Mouse (Mus musculus): ENCODE measurements around the gene Tnfrsf13c. TPM values are rescaled to one million over a fixed set of nuclear protein-coding genes. Genes with fewer than 3 reads are reported as not detected.

Gene Tnfrsf13c
- total and polyA plus RNA-seq, 2 experiments = 0.17 to 0.28 TPM

GRCm38 (mm10) chr15:82186131-82186530, 38.0 kb downstream of the Tnfrsf13c start:
- no peak overlapping the region for H3K27ac ChIP-seq (replicated peaks; ENCODE audit: insufficient read depth, low read depth, low read length)
- 46% methylated on average over 14 of the region's 14 CpGs for WGBS
- peak; percentile 36 for DNase-seq (ENCODE audit: extremely low read depth, low read depth, low spot score)

GRCm38 (mm10) chr15:82185062-82185783, 38.9 kb downstream of the Tnfrsf13c start:
- Histone ChIP-seq H3K36me3 (ENCODE audit: control insufficient read depth, insufficient read depth, low read length) (peaks cover 18% of the 10 kb centered on the region), H3K79me2 (ENCODE audit: control insufficient read depth, insufficient read depth, low read length) (0 out of 2 replicates have a peak, but pooled peaks cover 3% of the 10 kb centered on the region), H3K27ac (replicated peaks; ENCODE audit: insufficient read depth, low read depth, low read length) (peak overlapping the region; percentile 81), H3K9ac (ENCODE audit: low read depth, low read length) (peak overlapping the region; percentile 19; the same call in 1 of the 2 replicates), H3K4me3 (ENCODE audit: insufficient read depth, low read depth, low read length) (no peak overlapping the region), H3K27me3 (ENCODE audit: control insufficient read depth, insufficient read depth, low read length) (no peaks in the 10 kb centered on the region), H3K4me1 (ENCODE audit: control insufficient read depth, insufficient read depth, low read length) (peaks cover 17% of the 10 kb centered on the region)
- 50% methylated on average over 14 of the region's 14 CpGs for WGBS
- TF ChIP-seq CTCF (IDR thresholded peaks at IDR 0.05; ENCODE audit: low read depth, low read length) (no peak), POLR2A (IDR thresholded peaks at IDR 0.05; ENCODE audit: extremely low read depth, insufficient read depth, low read length) (no peak)
- DNase-seq (ENCODE audit: extremely low read depth, low read depth, low spot score) = no peak

More at GRCm38 (mm10) chr15:82186131-82186530, 38.0 kb downstream of the Tnfrsf13c start:
- no peaks in the 10 kb centered on the region for H3K27me3 ChIP-seq (ENCODE audit: control insufficient read depth, insufficient read depth, low read length)
- no peak overlapping the region for H3K4me3 ChIP-seq (ENCODE audit: insufficient read depth, low read depth, low read length)
- 0 out of 2 replicates have a peak, but pooled peaks cover 3% of the 10 kb centered on the region for H3K79me2 ChIP-seq (ENCODE audit: control insufficient read depth, insufficient read depth, low read length)
- peaks cover 16% of the 10 kb centered on the region for H3K36me3 ChIP-seq (ENCODE audit: control insufficient read depth, insufficient read depth, low read length)
- peaks cover 17% of the 10 kb centered on the region for H3K4me1 ChIP-seq (ENCODE audit: control insufficient read depth, insufficient read depth, low read length)
- no peak for TF ChIP-seq POLR2A (IDR thresholded peaks at IDR 0.05; ENCODE audit: extremely low read depth, insufficient read depth, low read length)
- TF ChIP-seq CTCF (IDR thresholded peaks at IDR 0.05; ENCODE audit: low read depth, low read length) = no peak
- H3K9ac ChIP-seq (ENCODE audit: low read depth, low read length) = no peak overlapping the region

DNA sequence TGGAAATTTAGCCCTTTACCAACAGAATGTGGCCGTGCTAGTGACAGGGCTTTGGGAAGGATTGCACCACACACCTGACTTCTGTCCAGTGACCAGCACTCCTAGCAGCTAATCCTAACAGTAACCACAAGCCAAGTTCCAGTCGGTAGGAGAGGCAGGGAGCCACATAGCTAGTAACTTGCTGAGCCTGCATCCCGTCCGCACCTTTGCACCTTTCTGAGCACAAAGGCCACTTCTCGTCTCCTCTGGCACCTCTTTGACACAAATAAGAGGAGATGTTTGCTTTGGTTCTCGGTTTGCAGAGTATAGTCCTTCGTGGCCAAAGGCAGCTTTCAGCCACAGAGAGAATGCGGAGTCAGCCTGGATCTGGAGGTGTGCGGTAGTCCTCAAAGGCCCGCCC, 39.5 kb downstream of the Tnfrsf13c start:
- Histone ChIP-seq H3K4me3 (ENCODE audit: insufficient read depth, low read depth, low read length) (no peak overlapping the region), H3K9ac (ENCODE audit: low read depth, low read length) (0 out of 2 replicates have a peak overlapping the region, but pooled peaks have one; percentile 19), H3K36me3 (ENCODE audit: control insufficient read depth, insufficient read depth, low read length) (peaks cover 23% of the 10 kb centered on the region), H3K79me2 (ENCODE audit: control insufficient read depth, insufficient read depth, low read length) (0 out of 2 replicates have a peak, but pooled peaks cover 3% of the 10 kb centered on the region), H3K27me3 (ENCODE audit: control insufficient read depth, insufficient read depth, low read length) (no peaks in the 10 kb centered on the region), H3K27ac (replicated peaks; ENCODE audit: insufficient read depth, low read depth, low read length) (peak overlapping the region; percentile 92), H3K4me1 (ENCODE audit: control insufficient read depth, insufficient read depth, low read length) (peaks cover 17% of the 10 kb centered on the region)
- peak; percentile 100 for DNase-seq (ENCODE audit: extremely low read depth, low read depth, low spot score)
- TF ChIP-seq CTCF (IDR thresholded peaks at IDR 0.05; ENCODE audit: low read depth, low read length) (no peak), POLR2A (IDR thresholded peaks at IDR 0.05; ENCODE audit: extremely low read depth, insufficient read depth, low read length) (no peak)
- WGBS = 22% methylated on average over 10 of the region's 10 CpGs

DNA sequence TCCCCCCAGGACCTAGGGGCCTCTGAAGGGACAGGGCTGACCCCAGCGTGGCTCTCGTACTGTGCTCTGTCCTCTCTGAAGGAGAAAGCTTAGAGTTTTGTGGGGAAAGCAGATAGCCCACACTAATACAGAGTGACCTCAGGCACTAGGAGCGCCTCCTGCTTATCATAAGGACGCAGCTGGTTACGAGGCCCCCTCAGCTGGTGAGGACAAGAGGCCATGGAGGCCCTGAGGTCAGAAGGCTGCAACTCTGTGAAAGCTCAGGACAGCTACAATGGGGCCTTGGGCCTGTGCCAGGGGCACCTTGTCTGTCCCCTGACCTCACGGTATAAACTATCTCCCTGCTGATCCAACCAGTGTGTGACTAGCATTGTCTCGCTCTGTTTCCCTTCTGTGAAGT, 40.0 kb downstream of the Tnfrsf13c start:
- TF ChIP-seq POLR2A (IDR thresholded peaks at IDR 0.05; ENCODE audit: extremely low read depth, insufficient read depth, low read length) = no peak
- TF ChIP-seq CTCF (IDR thresholded peaks at IDR 0.05; ENCODE audit: low read depth, low read length) = no peak
- peaks cover 26% of the 10 kb centered on the region for H3K36me3 ChIP-seq (ENCODE audit: control insufficient read depth, insufficient read depth, low read length)
- H3K27me3 ChIP-seq (ENCODE audit: control insufficient read depth, insufficient read depth, low read length) = no peaks in the 10 kb centered on the region
- peaks cover 17% of the 10 kb centered on the region for H3K4me1 ChIP-seq (ENCODE audit: control insufficient read depth, insufficient read depth, low read length)
- 29% methylated on average over 7 of the region's 7 CpGs for WGBS
- DNase-seq (ENCODE audit: extremely low read depth, low read depth, low spot score) = no peak
- H3K9ac ChIP-seq (ENCODE audit: low read depth, low read length) = peak overlapping the region; percentile 28
- peak overlapping the region; percentile 92 for H3K27ac ChIP-seq (replicated peaks; ENCODE audit: insufficient read depth, low read depth, low read length)
- H3K79me2 ChIP-seq (ENCODE audit: control insufficient read depth, insufficient read depth, low read length) = no peaks in the 10 kb centered on the region
- H3K4me3 ChIP-seq (ENCODE audit: insufficient read depth, low read depth, low read length) = no peak overlapping the region

DNA sequence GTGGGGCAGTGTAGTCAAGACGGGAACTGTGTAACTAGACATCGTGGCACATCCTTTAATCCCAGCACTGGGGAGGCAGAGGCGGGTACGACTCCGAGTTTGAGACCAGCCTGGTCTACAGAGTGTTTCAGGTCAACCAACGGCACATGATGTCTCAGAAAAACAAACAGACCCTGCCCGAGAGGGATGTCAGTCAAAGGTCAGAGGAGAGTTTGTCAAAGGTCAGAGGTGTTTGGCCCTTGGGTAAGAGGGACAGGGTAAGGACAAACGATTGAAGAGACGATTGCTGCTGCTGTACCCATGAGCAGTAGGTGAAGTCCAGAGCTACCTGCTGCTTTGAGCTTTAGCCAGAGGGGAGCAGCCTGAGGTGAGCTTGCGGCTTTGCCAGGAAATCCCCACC, 40.6 kb downstream of the Tnfrsf13c start:
- no peak for TF ChIP-seq POLR2A (IDR thresholded peaks at IDR 0.05; ENCODE audit: extremely low read depth, insufficient read depth, low read length)
- no peak for TF ChIP-seq CTCF (IDR thresholded peaks at IDR 0.05; ENCODE audit: low read depth, low read length)
- H3K79me2 ChIP-seq (ENCODE audit: control insufficient read depth, insufficient read depth, low read length) = no peaks in the 10 kb centered on the region
- WGBS = 25% methylated on average over 10 of the region's 10 CpGs
- no peak overlapping the region for H3K4me3 ChIP-seq (ENCODE audit: insufficient read depth, low read depth, low read length)
- H3K4me1 ChIP-seq (ENCODE audit: control insufficient read depth, insufficient read depth, low read length) = peaks cover 17% of the 10 kb centered on the region
- no peak overlapping the region for H3K9ac ChIP-seq (ENCODE audit: low read depth, low read length)
- DNase-seq (ENCODE audit: extremely low read depth, low read depth, low spot score) = peak; percentile 99
- H3K27me3 ChIP-seq (ENCODE audit: control insufficient read depth, insufficient read depth, low read length) = no peaks in the 10 kb centered on the region
- peak overlapping the region; percentile 92 for H3K27ac ChIP-seq (replicated peaks; ENCODE audit: insufficient read depth, low read depth, low read length)
- peaks cover 31% of the 10 kb centered on the region for H3K36me3 ChIP-seq (ENCODE audit: control insufficient read depth, insufficient read depth, low read length)

GRCm38 (mm10) chr15:82182311-82182710, 41.9 kb downstream of the Tnfrsf13c start:
- peaks cover 17% of the 10 kb centered on the region for H3K4me1 ChIP-seq (ENCODE audit: control insufficient read depth, insufficient read depth, low read length)

More at GRCm38 (mm10) chr15:82182311-82182710, 41.9 kb downstream of the Tnfrsf13c start:
- no peaks in the 10 kb centered on the region for H3K79me2 ChIP-seq (ENCODE audit: control insufficient read depth, insufficient read depth, low read length)
- H3K9ac ChIP-seq (ENCODE audit: low read depth, low read length) = no peak overlapping the region
- peaks cover 41% of the 10 kb centered on the region for H3K36me3 ChIP-seq (ENCODE audit: control insufficient read depth, insufficient read depth, low read length)
- no peak for DNase-seq (ENCODE audit: extremely low read depth, low read depth, low spot score)
- no peak overlapping the region for H3K27ac ChIP-seq (replicated peaks; ENCODE audit: insufficient read depth, low read depth, low read length)
- no peak overlapping the region for H3K4me3 ChIP-seq (ENCODE audit: insufficient read depth, low read depth, low read length)
- no peaks in the 10 kb centered on the region for H3K27me3 ChIP-seq (ENCODE audit: control insufficient read depth, insufficient read depth, low read length)
- 95% methylated on average over 4 of the region's 4 CpGs for WGBS
- TF ChIP-seq POLR2A (IDR thresholded peaks at IDR 0.05; ENCODE audit: extremely low read depth, insufficient read depth, low read length) (no peak), CTCF (IDR thresholded peaks at IDR 0.05; ENCODE audit: low read depth, low read length) (peak; percentile 36)
